Mouse (Mus musculus): Measurements from ENCODE around the gene P3h4.
"Not testable (repeated sequence)": the region's sequence is repeated elsewhere in the genome, so short reads cannot be mapped to it uniquely, and the experiment has no call there.

P3h4 gene

DNA sequence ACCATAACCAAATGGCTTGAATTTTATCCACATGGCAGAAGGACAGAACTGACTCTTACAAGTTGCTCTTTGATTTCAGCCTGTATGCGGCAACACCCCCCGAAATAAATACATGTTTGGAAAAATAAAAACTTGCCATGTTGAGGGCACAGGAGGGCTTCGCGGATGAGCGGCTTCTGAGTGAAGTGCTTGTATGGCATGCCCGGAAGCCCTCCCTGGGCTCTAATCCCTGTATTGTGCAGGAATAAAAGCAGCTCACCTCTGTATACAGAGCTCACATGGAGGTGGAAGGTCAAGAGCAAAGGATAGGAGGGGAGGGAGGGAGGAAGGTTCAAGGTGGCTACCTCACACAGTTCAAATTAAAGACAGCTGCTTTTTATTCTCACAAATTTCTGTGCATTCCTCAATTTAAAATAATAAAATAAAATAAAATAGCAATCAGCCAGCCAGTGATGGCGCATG is 22.7 kb downstream of the P3h4 start:
- DNase-seq (ENCODE audit: low read depth), result no peak

DNA sequence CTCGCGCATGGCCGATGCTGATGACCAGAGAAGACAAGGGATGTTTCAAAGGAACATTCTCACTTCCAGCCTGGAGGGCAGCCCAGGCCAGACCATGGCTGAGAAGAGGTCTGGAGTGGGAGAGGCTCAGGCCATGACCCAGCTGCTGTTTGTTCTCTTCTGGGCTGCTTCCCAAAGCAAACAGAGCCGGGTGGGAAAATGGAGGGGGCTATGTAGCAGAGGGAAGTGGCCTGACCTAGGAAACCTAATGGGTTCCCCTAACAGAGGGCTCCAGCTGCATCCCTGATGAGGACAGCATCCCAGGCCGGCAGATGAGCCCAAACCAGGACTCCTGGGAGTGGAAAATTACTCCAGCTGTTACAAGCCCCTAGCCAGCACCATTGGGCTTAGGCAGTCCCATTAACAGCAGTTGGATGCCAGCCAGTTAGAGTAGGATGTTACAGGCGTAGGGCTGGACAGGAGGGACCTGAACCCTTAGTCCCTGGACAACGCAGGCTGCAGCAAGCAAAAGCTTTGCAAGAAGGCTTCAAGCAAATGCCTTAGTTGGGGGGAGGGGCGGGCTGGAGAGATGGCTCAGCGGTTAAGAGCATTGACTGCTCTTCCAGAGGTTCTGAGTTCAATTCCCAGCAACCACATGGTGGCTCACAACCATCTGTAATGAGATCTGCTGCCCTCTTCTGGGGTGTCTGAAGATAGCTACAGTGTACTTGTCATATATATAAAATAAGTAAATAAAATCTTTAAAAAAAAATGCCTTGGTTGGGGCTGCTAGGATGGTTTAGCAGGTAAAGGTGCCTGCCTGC is 23.4 kb downstream of the P3h4 start:
- no peak for DNase-seq (ENCODE audit: low read depth)

DNA sequence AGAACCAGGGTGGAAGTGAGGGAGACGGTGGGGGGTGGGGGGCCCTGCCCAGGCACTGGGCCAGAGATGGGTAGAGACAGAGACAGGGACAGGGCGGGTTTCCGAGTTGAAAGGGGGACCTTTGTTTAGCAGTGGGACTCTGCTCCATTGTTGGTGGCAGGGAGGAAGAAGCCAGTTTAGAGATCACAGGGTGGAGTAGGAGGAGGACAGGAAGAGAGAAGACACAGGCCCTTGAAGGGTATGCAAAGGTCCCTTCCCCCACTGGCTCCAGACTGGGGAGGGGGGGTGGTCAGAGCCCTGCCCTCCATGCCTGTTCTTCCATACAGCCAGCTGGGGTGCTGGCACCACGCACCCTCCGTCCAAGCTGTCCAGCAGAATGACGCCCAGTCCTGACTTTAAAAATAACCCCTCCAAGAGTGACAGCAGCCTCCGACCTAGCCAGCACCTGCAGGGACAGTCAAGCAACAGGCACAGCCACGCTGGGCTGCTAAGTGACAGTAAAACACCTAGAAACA is 24.6 kb downstream of the P3h4 start:
- no peak for DNase-seq (ENCODE audit: low read depth)

DNA sequence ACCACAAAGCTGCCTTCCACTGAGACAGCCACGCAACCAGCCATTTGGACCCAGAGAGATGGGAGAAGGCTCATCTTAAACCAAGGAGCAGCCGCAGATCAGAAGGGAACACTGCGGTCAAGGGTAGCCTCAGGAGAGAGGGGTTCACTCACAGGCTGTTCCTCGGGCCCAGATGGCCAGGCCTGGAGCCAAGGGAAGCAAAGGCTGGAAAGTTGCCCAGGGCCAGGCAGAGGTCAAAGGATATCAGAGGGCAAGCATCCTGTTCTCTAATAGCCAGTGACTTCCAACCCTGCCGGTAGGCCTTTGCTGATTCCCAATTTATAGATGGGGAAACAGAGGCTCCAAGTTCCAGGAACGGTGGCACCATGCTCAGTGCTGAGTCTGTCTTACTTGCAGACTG is 26.0 kb downstream of the P3h4 start:
- DNase-seq (ENCODE audit: low read depth), result no peak

DNA sequence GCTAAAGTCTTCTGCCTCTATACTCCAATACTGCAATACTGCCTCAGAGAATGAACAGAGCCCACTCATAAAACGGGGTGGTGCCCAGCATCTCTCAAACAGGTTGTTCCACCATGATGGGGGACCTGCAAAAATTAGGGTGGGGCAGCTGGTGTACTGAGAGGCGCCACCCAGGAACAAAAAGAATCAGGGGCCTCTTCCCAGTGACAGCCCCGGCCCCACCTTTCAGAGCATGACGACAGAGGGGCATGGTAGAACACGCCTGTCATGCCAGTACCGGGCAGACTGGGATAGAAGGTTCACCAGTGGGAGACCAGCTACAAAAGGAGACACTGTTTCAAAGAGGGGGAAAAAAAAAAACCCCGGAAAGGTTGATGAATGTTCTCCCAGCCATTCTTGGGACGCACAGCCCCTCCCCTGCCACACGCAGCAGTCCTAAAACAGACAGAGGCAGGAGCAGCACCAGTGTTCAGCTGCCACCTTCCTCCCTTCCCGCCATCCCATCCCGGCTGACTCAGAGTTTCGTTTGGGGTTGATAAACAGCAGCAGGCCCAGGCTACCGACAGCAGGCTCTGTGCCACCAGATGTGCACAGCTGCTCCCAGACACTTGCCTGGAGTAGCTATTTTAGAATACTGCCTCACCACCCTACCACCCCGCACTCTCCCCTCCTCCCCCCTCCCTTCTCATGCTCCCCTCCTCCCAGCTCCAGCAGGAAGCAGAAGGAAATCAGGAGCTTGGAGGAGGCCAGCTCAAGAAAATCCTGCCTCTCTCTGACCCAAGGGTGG is 26.9 kb downstream of the P3h4 start:
- DNase-seq (ENCODE audit: low read depth), result no peak

DNA sequence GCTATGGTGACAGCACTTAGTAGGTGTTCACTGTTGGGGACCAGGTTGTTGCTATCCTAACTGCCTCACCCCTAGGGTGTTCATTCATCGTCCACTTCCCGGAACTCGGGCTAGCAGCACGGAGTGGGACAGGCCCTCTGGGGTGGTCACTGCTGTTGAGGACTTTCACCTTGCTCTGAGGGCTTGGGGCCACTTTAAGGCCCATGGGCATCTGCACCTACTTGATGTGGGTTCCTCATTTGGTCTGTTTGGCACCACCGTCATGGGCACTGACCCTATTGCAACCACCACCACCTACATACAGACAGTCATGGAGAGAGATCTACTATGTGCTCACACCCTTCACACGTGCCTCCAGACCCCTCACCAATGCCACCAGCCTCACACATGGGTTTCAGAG is 27.5 kb downstream of the P3h4 start:
- no peak for DNase-seq (ENCODE audit: low read depth)

DNA sequence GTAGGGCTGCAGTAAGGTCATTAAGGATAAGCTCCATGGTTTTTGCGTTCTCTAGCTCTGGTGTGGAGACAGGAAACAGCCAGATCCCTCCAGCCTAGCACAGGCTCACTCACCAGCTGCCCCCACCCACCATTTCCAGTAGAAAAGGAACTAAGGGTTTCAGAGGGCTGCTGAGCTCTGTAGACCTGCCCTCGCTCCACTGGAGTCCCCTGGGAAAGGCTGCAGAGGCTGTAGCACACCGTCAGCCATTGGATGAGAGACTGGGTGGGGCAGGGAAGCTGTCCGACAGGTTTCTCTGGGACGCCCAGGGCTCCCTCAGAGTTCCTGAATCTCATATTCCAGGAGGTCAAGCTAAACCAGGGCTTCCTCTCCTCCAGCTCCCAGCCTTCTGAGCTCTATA is 28.1 kb downstream of the P3h4 start:
- DNase-seq (ENCODE audit: low read depth), result no peak

DNA sequence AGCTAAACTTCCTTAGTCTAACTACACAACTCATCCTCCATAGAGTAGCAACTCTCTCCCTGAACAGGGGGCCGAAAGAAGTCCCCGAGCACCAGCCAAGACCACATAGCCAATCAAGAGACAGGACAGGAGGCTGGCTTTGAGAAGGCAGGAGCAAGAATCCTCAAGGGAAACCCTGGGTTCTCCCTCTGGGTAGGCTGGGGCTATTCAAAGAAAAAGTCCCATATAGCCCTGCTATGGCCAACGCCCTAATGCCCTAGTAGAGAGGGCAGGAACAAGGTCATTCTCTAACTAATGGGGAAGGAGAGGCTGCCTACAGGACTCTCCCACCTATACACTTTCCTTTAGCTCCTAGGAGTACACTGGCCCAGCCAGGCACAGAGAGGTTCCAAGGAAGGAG is 29.6 kb downstream of the P3h4 start:
- no peak for DNase-seq (ENCODE audit: low read depth)

DNA sequence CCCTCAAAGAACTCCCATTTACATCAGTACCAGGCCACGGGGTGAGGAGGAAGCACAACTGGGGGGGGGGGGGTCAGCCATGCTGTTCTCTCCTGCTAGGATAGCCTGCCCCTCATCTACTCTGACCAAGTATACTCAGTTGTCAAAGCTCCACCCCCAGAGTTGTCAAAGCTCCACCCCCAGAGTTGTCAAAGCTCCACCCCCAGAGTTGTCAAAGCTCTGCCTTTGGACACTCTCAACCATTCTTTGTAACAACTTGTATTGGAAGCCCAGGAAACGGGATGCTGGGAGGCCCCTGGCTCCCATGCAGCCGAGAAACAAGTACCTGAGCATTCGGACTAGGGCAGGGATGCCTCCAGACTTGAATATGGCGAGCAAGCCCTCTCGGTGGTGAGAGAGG is 32.0 kb downstream of the P3h4 start:
- DNase-seq (ENCODE audit: low read depth), result no peak

DNA sequence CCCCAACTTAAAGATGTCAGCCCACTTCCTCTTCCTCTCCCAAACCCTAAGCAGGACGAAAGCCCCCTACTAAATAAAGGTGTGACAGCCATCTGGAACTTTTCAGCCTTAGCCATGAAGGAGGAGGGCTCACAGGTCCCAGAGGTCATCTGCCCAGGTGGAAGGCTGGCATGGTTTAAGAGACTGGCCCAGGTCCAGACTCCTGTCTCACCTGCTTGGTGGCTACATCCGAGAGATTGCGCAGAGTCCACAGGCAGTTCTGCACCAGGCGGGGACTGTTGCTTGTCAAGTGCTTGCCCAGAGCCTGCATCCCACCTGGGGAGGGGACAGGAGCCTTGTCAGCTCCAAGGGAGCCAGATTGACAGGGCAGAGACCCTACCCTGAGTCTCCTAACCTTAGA is 35.3 kb downstream of the P3h4 start:
- no peak for DNase-seq (ENCODE audit: low read depth)

DNA sequence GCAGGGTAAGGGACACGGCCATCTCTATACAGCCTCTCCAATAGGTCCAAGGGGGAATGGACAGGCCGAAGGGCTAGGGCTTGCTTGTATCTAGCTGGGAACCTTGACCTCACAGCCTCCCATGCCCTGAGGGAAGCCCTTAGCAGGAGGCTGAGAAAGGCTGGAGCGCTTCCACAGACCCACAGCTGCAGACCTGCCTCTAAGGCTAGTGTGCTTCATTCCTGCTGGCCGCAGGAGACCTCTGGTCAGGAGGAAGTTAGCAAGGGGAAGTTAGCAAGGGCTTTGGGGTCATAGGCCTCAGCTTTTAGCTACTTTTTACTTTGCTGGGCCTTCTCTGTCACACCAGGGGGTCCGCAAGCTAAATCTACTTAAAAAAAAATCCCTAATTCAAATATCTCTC is 36.2 kb downstream of the P3h4 start:
- no peak for DNase-seq (ENCODE audit: low read depth)

DNA sequence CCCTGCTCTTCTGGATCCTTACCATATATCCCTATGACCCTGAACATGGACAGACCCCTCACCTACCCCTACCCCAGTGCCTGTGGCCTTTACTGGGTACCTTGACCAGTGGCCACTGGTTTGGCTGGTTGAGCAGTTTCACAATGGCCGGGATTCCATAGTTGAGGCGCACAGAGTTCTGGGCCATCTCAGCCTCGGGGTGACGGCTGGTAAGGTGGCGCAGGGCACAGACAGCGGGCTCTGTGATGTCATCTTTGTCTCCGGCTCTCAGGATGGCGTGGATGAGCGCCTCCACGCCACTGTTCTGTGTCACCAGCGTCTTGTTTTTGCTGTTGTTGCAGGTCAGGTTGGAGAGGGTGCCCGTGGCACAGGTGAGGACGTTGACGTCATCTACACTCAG is 36.6 kb downstream of the P3h4 start:
- no peak for DNase-seq (ENCODE audit: low read depth)

DNA sequence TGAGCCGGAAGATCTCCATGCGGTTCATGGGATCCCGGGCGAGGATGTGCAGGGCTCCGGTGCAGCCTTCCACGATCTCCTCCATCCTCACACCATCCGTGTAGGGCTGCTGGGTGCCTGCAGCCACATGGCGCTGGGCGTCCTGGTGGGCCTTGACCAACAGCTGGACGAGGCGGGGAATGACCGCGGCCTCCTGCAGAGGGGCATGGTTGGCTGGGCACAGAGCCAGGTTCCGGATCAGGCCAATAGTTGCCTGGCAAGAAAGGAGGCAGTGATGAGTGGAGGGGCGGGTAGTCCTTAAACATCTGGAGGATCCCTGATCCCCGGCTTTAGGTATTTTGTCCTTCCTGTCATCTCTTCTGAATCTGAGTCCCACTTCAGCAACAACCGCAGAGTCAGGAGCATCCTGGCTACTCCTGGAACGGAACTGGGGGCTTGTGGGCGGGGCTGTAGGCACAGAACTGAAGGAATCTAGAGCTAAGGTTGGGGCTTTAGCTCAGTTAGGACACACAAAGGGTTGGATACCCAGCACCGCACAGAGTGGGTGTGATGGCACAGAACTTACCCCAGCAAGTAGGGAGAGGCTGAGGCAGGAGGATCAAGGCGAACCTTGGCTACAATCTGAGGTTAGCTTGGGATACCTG is 37.8 kb downstream of the P3h4 start:
- DNase-seq (ENCODE audit: low read depth), result no peak

DNA sequence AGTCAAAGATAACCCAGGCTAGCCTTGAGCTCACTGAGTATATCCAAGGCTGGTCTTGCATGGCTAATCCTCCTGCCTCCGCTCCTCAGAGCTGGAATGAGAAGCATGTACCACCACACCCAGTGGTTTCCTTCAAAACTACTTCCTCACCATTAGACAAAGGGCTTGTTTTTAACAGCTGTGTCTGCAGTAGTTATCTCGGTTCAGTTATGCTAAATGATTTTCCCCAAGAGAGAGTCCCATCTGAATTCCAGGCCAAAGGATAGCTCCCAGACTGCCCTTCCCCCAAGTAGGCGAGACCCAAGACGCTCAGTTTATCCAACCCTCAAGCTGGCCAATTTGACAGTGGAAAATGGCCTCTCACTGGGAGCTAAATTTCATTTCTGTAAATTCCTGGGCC is 38.6 kb downstream of the P3h4 start:
- DNase-seq (ENCODE audit: low read depth), result no peak

DNA sequence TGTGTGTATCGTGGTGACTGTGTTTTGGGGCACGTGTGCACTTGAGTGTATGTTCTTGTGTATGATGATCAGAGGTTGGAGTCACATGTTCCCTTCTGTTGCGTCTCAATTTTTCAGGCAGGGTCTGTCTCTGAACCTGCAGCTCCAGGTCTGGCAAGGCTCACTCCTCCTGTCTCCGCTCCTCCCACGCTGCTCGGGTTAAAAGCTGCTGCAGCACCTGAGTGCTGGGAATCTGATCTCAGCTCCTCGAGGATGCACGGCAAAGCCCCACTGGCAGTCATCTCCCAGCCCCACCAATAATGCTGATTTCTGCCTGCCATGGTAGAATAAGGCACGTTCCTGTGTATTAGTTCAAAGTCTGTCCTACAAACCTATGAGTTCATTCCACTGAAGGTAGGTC is 39.5 kb downstream of the P3h4 start:
- no peak for DNase-seq (ENCODE audit: low read depth)

DNA sequence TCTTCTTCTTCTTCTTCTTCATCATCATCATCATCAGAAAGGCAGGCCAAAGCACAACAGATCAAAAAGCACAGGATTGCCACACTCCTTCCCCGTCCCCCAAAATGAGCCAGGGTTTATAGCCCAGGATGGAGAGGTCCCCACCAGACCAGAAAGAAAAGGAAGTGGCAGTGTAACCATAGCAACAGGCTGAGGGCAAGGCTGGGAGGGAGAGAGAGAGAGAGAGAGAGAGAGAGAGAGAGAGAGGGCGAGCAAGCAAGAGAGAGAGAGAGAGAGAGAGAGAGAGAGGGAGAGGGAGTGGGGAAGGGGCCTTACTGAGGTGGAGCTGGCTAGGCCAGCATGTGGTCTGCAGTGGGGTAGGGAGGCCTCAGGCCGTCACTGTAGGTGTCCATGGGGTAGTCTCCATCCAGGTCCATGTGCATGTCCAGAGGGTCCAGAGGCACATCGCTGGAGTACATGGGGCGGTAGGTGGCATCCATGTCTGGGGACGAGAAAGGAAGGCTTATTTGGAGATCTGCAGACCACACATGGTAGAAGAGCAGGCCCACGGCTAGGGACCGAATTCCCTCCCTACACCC is 42.6 kb downstream of the P3h4 start:
- DNase-seq (ENCODE audit: low read depth), result no peak

DNA sequence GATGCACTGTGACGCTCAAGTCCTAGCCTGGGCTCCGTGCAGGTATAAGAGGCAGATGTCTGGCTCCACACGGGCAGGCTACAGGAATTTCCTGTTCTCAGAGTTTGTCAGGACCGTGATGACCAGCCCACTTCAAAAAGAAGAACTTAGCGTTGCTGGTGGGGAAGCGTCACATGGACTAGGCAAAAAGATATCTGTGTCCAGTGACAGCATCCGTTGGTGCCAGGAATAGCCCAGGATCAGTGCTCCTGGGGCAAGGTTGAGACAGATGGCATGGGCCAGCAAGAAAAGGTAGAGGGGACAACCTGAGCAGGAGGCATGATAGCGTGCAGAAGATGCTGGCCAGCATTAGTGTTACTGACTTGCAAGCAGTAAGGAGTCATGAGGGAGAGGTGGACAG is 44.8 kb downstream of the P3h4 start:
- no peak for DNase-seq (ENCODE audit: low read depth)

DNA sequence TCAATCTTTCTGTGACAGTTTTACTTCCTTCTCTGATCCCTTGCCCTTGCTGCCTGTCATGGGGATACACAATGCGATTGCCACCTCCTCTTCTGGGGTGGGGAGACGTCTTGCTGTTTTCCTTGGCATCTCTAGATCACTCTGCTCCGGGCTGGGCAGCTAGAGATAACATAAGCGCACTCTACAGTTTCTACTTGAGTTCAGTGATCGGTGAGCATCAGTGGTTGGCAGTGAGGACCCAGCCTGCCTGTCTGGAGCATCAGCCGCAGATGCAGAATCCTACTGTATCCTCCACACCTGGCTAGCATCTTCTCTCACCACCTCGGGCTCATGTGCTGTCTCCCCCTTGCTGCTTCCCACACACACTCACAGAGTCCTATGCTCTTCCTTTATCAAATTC is 45.5 kb downstream of the P3h4 start:
- no peak for DNase-seq (ENCODE audit: low read depth)

DNA sequence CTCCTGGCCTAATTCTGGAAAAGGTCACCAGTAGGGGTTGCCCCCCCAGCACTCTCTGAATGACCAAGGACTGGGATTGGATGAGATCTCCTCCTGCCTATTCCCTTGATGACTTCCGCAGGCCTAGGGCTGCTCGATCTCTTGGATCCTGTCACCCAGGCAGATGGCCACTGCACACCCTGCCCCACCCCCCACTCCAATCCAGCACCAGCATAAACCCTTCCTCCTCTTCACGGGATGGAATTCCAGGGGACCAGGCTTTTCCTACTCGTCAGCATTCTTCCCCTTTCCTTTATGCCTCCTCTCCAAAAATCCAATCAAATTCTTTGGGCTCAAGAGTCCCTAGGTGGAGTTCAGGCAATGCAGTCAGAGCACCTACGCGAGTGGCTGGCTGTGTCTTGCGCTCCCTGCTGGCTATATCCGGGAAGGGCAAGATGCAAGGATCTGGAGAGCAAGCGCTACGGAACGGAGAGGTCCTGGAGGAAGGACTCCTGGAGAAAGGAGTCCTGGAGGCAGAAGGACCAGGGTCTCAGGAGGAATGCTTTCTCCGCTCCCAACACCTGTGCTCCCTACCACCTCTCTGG is 51.6 kb downstream of the P3h4 start:
- peak; percentile 75 for DNase-seq (ENCODE audit: low read depth)

DNA sequence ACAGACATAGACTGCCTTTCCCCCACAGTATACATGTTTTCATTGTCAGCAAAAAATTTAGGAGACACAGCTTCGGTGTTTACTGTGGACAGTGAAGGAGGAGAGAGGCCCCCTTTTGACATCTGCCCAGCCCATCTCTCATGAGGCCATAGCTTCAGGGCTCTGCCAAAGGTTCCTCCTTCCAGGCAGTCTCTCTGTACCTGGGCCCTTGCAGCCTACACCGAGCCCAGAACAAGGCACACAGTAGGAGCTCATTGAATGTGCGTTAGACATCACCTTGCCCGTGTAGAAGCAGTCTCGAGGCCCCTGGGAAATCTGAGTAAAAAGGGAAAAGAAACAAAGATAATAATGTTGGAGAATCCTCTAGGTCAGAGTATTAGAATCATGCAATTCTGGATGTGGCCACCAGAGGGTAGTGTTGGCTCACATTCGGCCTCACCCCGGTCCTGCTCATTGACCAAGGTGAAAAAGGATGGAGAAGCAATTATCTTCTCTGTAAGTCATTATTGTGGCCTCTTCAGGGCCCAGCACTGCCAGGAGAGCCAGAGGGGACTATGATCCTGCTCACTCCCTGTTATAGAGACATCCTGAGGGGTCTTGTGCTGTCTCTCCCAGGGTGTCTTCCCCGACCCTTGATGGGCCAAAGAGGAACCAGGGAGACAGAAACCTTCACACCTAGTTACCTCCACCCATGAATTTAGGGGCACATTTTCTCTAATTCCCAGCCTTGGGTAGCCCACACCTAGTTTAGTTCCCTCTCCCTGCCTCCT is 52.2 kb downstream of the P3h4 start:
- peak; percentile 84 for DNase-seq (ENCODE audit: low read depth)

DNA sequence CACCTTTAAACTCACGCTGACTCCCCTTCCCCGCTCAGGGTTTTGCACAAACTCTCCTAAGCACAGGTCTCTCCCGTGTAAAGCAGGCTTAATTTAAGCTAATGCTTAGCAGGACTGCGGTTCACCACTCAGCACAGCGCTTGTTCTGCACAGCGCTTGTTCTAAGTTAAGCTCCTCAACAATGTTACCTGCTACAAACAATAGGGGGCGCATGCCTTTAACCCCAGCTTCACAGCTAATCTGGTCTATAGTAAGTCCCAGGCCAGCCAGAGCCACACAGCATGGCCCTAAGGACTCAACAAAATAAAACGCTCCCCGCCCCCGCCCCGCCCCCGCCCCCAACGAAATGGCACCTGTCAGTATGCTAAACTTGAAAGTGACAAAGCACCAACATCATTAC is 53.6 kb downstream of the P3h4 start:
- DNase-seq (ENCODE audit: low read depth), result not testable (repeated sequence)

Data from induced T-regulatory cell, adult 2 months (primary cell).